Mouse (Mus musculus): ENCODE measurements around the gene Arfgap1. TPM values are rescaled to one million over a fixed set of nuclear protein-coding genes. Genes with fewer than 3 reads are reported as not detected.

The Arfgap1 gene
- polyA plus RNA-seq (2012; rRNA removed; ENCODE audit: low replicate concordance) = 46.8 and 52.4 TPM in 2 replicates

DNA sequence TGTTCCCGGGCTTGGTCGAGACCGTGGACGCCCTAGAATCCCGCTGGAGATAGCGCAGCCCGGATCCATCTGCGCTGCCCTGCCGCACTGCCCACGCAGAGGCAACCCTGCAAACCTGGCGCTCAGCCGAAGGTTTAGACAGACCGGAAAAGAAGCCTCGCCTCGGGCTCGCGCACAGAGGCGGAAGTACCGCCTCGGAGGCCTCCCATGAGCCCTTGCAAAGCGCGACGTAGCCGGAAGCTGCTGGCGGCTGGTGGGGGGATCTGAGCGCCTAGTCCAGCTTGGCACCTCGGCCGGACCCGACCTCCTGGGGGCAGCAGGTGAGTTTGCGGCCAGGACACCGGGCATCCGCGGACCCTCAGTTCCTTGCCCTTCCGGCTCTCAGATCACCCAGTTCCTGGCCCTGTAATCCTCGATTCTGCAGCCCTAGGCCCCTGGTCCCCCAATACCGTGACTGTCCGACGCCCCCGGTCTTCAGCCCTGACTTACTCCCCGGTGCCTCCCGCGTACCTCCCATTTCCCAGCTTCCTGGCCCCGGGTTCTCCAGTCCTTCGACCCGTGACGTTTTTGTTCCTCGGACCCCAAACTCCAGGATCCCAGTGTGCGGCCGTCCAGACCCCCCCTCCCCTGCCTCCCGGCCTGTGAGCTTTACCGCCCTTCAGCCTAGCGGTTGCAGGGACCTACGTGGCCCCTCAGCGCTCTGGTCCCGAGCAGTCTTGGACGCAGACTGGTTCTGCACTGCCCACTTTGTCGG lies at the start of gene Arfgap1:
Gene Arfgap1, plus strand, starts transcription at position 216 of the 754 bp plus-strand sequence.

GRCm38 (mm10) chr2:180920810-180921400 lies 46.1 kb upstream of the Arfgap1 start, which contains the start of gene Ythdf1:
TSS of gene Ythdf1 (minus strand) at chr2:180920949.

DNA sequence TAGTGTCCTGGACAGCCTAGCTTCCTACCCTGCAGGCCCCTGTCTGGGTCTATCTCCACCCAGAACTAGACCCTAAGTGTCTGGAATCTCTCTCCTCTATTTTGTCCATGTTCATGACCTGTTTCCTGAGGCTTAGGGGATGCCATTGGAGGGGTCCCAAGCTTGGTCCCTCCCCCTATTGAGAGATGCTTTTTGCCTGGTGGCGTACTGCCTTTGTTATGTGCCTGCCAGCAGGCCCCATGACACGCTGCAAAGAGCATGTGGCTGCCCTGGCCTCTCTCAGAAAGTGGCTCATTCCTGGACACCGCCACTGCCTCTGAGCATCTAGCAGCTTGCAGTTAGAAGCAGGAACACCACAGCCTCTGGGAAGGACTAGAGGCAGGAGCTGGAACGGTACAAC lies 38.3 kb upstream of the Arfgap1 start, which contains the start of gene Birc7:
Gene Birc7, plus strand, starts transcription at position 301 of the 400 bp plus-strand sequence.

GRCm38 (mm10) chr2:180954061-180955047 lies 12.7 kb upstream of the Arfgap1 start, which contains the start of gene Nkain4:
TSS of gene Nkain4 (minus strand) at chr2:180954699.

GRCm38 (mm10) chr2:180986449-180986848 lies 19.4 kb downstream of the Arfgap1 start, which contains the start of gene Col20a1:
TSS of gene Col20a1 (plus strand) at chr2:180986535.

Other genes with a start within 250 kb of the Arfgap1 start
- gene Slc17a9, start 242.0 kb upstream of the Arfgap1 start, polyA plus RNA-seq (2012; rRNA removed; ENCODE audit: low replicate concordance) = 8.9 and 29.1 TPM in 2 replicates
- not detected in 2 replicates for gene Bhlhe23, start 190.3 kb upstream of the Arfgap1 start, polyA plus RNA-seq (2012; rRNA removed; ENCODE audit: low replicate concordance)
- 8.8 and 14.8 TPM in 2 replicates for gene Ythdf1, start 46.3 kb upstream of the Arfgap1 start, polyA plus RNA-seq (2012; rRNA removed; ENCODE audit: low replicate concordance)
- not detected in 2 replicates for gene Birc7, start 38.2 kb upstream of the Arfgap1 start, polyA plus RNA-seq (2012; rRNA removed; ENCODE audit: low replicate concordance)
- 3.3 and 3.5 TPM in 2 replicates for gene Nkain4, start 12.5 kb upstream of the Arfgap1 start, polyA plus RNA-seq (2012; rRNA removed; ENCODE audit: low replicate concordance)
- 2.1 and 3.8 TPM in 2 replicates for gene Col20a1, start 19.3 kb downstream of the Arfgap1 start, polyA plus RNA-seq (2012; rRNA removed; ENCODE audit: low replicate concordance)
- 0.02 and 0.11 TPM in 2 replicates for gene Chrna4, start 76.3 kb downstream of the Arfgap1 start, polyA plus RNA-seq (2012; rRNA removed; ENCODE audit: low replicate concordance)
- gene Kcnq2, start 168.1 kb downstream of the Arfgap1 start, polyA plus RNA-seq (2012; rRNA removed; ENCODE audit: low replicate concordance) = 0.38 and 0.50 TPM in 2 replicates
- gene Eef1a2, start 189.8 kb downstream of the Arfgap1 start, polyA plus RNA-seq (2012; rRNA removed; ENCODE audit: low replicate concordance) = 2.7 and 3.7 TPM in 2 replicates
- gene Ppdpf, start 220.0 kb downstream of the Arfgap1 start, polyA plus RNA-seq (2012; rRNA removed; ENCODE audit: low replicate concordance) = 266 and 328 TPM in 2 replicates
- gene Ptk6, start 235.6 kb downstream of the Arfgap1 start, polyA plus RNA-seq (2012; rRNA removed; ENCODE audit: low replicate concordance) = 1.1 and 6.9 TPM in 2 replicates
- gene Srms, start 246.0 kb downstream of the Arfgap1 start, polyA plus RNA-seq (2012; rRNA removed; ENCODE audit: low replicate concordance) = 0.57 and 0.96 TPM in 2 replicates

Measured in duodenum, adult 2 months (tissue).